Mouse (Mus musculus) liver, adult 10 weeks (tissue): ENCODE measurements around the gene Ccdc65. TPM values are rescaled to one million over a fixed set of nuclear protein-coding genes. Genes with fewer than 3 reads are reported as not detected.

Experiments
- polyA plus RNA-seq: library from polyadenylated mRNA; stranded (reverse); fragments of 350-450 nt; fragmentation: Illumina TruSeq; extraction: RNeasy Lipid Tissue Mini Kit (QIAGEN cat#74804); gene quantifications from one replicate; pipeline ENCODE4 v1.2.3, GENCODE M21; 2014; ENCODE audit warnings: low read depth, low replicate concordance

Ccdc65 gene
- polyA plus RNA-seq, result not detected

DNA sequence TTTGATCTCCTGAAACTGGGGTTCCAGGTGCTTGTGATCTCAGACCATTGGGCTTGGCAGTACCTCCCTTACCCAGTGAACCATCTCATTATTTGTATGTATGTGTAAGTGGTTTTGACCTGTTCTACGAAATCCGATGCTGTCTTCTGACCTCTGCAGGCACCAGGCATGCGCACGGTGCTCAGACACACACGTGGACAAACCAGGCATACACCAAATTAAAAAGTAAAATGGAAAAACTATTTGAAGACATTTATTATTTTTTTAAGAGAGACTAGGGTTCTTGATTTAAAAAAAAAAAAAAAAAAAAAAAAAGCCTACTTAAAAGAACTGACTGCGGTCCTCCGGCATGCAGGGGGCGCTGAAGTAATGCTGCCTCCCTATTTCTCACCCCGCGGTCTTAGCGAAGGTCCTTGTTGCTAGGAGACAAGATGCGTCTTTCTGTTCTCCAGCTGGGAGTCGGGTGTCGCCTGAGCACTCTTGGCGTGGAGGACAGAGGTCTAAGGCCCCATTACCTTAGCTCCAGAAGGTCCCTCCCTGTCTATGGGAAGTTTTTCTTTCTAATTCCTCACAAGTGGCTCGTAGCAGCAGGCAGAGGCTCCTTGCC lies at the start of gene Ccdc65:
Ccdc65 (plus strand) TSS at position 442 of the 607 bp plus-strand sequence.

DNA sequence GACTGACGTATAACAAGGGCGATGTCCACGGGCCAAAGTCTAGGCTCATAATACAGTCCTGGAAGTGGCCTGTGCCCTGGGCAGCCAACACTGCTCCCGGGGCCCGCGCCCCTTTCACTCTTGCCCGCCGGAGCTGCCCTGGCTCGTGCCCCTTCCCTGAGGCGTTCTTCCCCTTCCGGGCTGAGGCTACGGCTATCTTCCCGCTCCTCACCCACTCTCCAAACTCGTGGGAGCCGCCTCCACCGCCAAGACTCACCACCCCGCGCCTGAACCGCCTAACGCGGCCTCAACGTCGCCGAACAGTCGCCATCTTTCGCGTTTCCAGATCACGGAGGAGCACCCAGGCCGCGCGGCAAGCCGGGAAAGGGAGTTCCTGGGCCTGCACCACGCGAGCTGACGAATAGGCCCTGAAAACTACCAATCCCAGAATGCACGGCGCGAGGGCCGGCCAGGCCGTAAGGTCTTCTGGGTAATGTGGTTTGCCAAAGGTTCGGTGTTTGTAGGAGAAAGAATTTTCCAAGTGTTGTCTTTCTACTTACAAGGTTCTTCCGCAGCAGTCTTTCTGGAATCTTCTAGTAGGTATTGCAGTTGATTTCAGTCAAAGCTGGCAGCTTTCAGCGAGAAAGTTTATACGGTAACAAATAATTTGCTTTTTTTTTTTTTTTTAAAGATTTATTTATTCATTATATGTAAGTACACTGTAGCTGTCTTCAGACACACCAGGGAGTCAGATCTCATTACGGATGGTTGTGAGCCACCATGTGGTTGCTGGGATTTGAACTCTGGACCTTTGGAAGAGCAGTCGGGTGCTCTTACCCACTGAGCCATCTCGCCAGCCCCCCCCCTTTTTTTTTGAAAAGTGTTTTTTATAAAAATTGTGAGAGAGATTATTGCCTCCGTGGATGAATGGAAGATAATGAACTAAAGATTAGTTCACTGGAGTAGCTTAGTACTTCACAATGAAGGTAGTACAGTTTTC lies 45.2 kb upstream of the Ccdc65 start, which contains the start of gene Ddx23:
Ddx23 (minus strand) TSS at position 328 of the 979 bp plus-strand sequence.

DNA sequence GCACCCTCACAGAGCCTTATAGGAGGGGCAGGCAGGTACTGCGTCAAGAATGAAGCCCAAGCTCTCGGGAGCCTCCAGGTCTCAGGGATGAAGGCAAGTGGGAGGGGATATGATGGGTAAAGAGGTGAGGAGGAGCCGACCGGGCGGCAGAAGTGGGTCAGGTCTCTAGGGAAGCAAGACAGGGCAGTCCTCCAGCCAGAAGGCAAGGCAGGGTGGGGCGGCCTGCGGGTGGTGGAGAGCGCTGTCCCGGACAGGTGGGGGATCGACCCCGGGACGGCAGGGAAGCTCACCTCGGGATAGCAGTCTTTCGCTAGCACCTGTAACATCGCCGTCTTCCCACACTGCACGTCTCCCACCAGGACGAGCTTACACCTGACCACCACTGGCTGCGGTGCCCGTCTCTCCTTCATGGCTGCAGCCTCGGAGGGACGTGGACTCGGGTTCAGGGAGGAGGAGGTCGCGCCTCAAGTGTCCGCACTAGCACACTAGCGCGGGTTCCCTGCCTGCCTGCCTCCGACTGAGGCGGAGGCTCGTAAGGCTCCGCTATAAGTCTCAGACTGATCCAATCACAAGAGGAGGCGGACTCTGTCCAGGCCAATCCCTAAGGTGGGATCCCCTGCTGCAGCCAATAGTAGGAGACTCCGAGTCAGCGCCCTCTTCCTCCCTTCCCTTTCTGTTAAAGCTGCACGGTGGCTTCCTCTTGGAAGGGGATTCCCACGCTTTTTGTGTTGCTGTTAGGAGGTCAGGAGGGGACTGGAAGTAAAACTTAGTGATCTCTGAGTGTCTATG lies 30.9 kb upstream of the Ccdc65 start, which contains the start of gene Rnd1:
Rnd1 (minus strand) TSS at position 522 of the 789 bp plus-strand sequence.

DNA sequence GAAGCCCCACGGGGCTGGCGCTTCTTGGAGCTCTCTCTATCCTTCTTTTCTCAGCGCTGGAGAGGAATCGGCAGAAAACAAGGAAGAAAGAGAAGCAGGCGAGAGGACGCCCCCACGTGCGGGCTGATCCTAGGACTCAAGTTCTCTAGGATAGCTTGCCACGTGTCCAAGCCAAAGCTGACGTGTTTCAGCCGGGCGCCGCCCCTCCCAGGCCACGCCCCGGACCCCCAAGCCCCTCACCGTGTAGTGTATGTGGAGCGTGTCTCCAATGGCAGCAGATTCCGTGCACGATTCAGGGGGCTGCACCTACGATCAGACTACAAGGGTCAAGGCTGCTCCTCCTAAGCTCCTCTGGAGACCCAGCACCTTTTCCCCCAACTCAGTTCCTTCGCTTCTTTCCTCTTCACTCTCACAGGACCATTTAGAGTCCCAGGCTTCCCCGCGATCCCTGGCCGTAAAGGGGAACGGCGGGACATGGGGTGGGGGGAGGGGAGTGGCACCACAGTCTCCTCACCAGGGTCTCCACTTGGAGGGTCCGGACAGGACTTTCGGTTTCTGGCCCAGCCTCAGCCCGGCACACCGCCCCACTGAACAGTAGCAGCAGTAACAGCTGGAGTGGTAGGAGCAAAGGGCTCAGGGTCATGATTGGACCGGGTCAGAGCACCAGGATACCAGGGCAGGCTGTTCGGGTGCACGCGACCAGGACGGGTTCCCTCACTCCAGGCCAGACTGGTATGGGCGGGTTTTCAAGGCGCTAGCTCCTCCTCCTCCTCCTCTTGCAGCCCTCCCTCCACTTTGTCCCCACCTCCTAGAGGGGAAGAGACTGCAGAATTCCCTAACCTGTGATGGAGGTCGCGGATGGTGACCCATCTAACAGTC lies 19.7 kb downstream of the Ccdc65 start, which contains the start of gene Fkbp11:
Fkbp11 (minus strand) TSS at position 756 of the 879 bp plus-strand sequence.

DNA sequence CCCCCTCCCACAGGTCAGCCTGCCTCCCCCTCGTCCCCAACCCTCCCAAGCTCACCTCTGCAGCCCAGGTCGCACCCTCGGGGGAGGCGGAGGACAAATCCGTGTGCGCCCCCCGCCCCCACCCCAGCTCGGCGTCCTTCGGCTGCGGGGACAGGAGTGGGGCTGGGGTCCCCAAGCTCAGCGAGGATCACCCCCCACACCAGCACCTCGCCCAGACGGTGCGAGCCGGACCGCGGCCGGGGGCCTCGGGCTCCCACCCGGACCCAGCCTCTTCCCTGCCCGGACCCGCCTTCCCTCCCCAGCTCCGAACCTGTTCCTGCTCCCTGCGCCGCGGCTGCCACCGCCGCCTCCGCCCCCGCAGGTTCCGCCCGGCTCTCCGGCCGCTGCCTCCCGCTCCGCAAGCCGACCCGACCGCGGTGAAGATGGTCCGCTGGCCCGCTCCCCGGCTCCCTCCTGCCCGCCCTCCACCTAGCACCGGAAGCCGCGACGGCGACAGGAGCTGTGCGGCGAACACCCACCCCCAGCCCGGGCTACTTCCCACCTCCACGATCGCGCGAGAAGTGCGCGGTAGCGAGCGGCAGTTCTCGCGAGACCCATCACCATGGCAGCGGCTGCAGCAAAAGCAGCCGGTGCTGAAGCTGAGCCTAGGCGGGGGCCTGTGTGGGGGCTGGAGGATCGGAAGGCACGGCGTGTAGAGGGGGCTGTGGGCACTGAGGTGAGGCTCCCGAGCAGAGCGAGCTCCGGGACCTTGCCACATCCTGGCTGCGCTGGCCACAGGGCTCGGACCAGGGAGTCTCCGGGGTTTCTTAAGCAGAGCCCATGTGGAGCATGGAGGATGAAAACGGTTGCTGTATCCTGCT lies 54.9 kb downstream of the Ccdc65 start, which contains the start of gene Arf3:
Arf3 (minus strand) TSS at position 545 of the 860 bp plus-strand sequence.

Other genes with a start within 250 kb of the Ccdc65 start
- gene OR5BS1P, start 238.3 kb upstream of the Ccdc65 start, polyA plus RNA-seq, result not detected
- gene Lalba, start 225.5 kb upstream of the Ccdc65 start, polyA plus RNA-seq, result not detected
- not detected for gene Olfr279, start 215.8 kb upstream of the Ccdc65 start, polyA plus RNA-seq
- 18.8 TPM for gene Kansl2, start 173.9 kb upstream of the Ccdc65 start, polyA plus RNA-seq
- gene Ccnt1, start 137.3 kb upstream of the Ccdc65 start, polyA plus RNA-seq, result 25.8 TPM
- not detected for gene 4930415O20Rik, start 137.2 kb upstream of the Ccdc65 start, polyA plus RNA-seq
- gene Adcy6, start 98.1 kb upstream of the Ccdc65 start, polyA plus RNA-seq, result 2.4 TPM
- not detected for gene Cacnb3, start 77.4 kb upstream of the Ccdc65 start, polyA plus RNA-seq
- 2.8 TPM for gene Ddx23, start 45.3 kb upstream of the Ccdc65 start, polyA plus RNA-seq
- 6.3 TPM for gene Rnd1, start 30.7 kb upstream of the Ccdc65 start, polyA plus RNA-seq
- 1.7 TPM for gene Fkbp11, start 20.0 kb downstream of the Ccdc65 start, polyA plus RNA-seq
- gene Arf3, start 55.0 kb downstream of the Ccdc65 start, polyA plus RNA-seq, result 14.6 TPM
- gene Wnt10b, start 69.9 kb downstream of the Ccdc65 start, polyA plus RNA-seq, result not detected
- not detected for gene Wnt1, start 81.7 kb downstream of the Ccdc65 start, polyA plus RNA-seq
- gene Ddn, start 101.3 kb downstream of the Ccdc65 start, polyA plus RNA-seq, result not detected
- 28.5 TPM for gene Prkag1, start 123.3 kb downstream of the Ccdc65 start, polyA plus RNA-seq
- gene Kmt2d, start 163.0 kb downstream of the Ccdc65 start, polyA plus RNA-seq, result 2.6 TPM
- gene Rhebl1, start 186.3 kb downstream of the Ccdc65 start, polyA plus RNA-seq, result not detected
- gene Dhh, start 190.3 kb downstream of the Ccdc65 start, polyA plus RNA-seq, result not detected
- gene Lmbr1l, start 210.0 kb downstream of the Ccdc65 start, polyA plus RNA-seq, result 3.3 TPM
- gene Tuba1b, start 226.4 kb downstream of the Ccdc65 start, polyA plus RNA-seq, result 10.7 TPM
- not detected for gene Gm49450, start 245.3 kb downstream of the Ccdc65 start, polyA plus RNA-seq
- gene Tuba1a, start 245.5 kb downstream of the Ccdc65 start, polyA plus RNA-seq, result 2.5 TPM